Mouse (Mus musculus) stomach, postnatal 0 days (tissue): ENCODE data around the gene Sult4a1.

Experiments used
- CTCF ChIP-seq: IDR thresholded peaks from 2 replicates; pipeline ENCODE4 v1.5.1; 2016; ENCODE audit warnings: antibody characterized with exemption, low read depth, mild to moderate bottlenecking, moderate library complexity
- EP300 ChIP-seq: optimal IDR thresholded peaks from 2 replicates; pipeline ENCODE3; 2016; ENCODE audit warnings: antibody characterized with exemption

DNA sequence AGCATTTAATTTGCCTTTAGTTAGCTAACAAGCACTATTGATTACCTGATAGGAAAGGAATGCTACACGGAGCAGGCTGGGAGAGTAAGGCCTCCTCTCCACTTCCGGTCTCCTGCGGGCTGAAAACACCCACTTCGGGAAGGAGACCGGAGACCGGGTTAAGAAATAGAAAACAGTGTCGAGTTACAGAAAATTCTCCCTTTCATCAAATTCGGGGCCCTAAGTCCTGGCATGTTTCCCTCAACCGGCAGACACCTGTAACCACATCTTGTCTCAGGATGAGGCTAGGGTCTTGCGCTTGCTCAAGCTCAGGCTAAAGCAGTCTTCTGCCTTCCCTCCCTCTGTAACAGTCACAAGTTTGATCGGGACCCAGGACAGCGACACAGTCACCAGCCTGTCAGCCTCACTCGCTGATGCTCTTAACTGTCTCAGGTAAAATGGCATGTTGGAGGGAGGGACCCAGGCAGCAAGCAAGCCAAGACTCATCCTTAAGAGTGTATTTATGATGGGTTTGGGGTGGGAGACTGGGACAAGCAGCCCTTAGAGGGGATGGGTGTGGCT lies 35.4 kb downstream of the Sult4a1 start:
- TF ChIP-seq EP300 (no peak), CTCF (no peak)
